Comparison of ENCODE assay signal across 11 mouse cellular contexts in the genomic region with DNA sequence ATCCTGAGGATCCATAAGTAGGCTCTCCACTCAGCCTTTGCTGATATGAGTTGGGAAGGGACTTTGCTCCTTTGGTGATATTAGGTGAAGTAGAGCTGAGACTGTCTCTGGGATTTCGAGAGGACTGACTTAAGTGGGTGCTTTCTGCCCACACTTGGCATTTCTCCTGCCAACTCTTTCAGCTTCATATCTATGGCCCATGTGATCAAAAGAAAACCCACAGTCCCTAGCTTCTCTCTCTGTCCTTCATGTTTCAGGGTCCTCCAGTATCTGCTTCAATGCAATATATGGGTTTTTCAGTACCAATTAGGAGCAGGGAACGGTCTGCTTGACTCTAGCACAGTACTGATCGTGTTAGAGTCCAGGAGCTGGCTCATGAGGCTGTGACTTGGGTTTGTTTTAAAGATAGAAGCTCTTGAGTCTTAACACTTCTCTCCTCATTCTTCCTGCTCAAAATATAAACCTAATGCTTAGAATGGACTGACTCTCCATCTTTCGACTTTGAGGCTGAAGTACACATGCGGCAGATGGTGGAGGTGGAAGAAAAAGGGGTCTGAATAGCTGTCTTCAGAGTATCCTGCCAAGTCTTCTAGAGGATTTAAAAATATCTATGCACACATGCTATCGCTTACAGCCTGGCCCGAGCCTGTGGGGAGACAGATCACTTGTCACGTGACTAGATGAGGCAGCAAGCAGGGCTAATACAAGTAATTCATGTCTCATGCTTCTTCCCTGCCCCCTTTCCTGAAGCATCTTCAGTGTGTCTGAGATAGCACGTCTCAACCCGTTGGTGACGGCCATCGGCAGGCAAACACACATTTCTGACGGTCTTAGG.
DNase-seq lines count a peak whose midpoint lies in the region; ATAC-seq lines count a peak whose summit lies in the region.
"Had no signal": no experiment of that assay in that cellular context is flagged by ENCODE, and none has a peak within 500 bp of the region (broad histone marks: within the 10 kb centered on the region; RNA-seq: fewer than 3 reads in every experiment).

No protein-coding gene starts in this region.

- H3K36me3 ChIP-seq in heart, embryonic 11.5 days (ENCODE audit: control insufficient read depth, insufficient read depth, low read length) = no peaks in the 10 kb centered on the region
- no peaks in the 10 kb centered on the region for H3K36me3 ChIP-seq in kidney, embryonic 14.5 days (ENCODE audit: control insufficient read depth, insufficient read depth, low read length)
- H3K36me3 ChIP-seq in neural tube, embryonic 15.5 days = no peaks in the 10 kb centered on the region
- H3K36me3 ChIP-seq: hindbrain, embryonic 12.5 days; lung, embryonic 15.5 days had no signal

- no peak overlapping the region for H3K4me2 ChIP-seq in heart, embryonic 11.5 days
- no peak overlapping the region for H3K4me2 ChIP-seq in kidney, embryonic 14.5 days (replicated peaks; ENCODE audit: low read depth, low read length)
- H3K4me2 ChIP-seq in neural tube, embryonic 15.5 days = no peak overlapping the region
- H3K4me2 ChIP-seq: hindbrain, embryonic 12.5 days; lung, embryonic 15.5 days had no signal

- no peak overlapping the region for H3K27ac ChIP-seq in heart, embryonic 11.5 days (ENCODE audit: low read depth, low read length)
- H3K27ac ChIP-seq in kidney, embryonic 14.5 days (ENCODE audit: low read depth, low read length) = no peak overlapping the region
- H3K27ac ChIP-seq in neural tube, embryonic 15.5 days (replicated peaks) = no peak overlapping the region
- H3K27ac ChIP-seq: hindbrain, embryonic 12.5 days; lung, embryonic 15.5 days had no signal

- DNase-seq in heart, adult 11 months = peak; percentile 85
- DNase-seq in lung, postnatal 10 days = peak; percentile 4
- DNase-seq in lung, postnatal 25 days (ENCODE audit: low spot score) = no peak
- peak; percentile 19 to 48 for DNase-seq in left cerebral cortex, adult 9 months (ENCODE audit: low spot score in 2 of 2)
- no peak for DNase-seq in ovary, postnatal 10 days (ENCODE audit: low spot score)
- DNase-seq: kidney, adult 9 months had no signal

- 70% methylated on average over 13 of the region's 13 CpGs for WGBS in heart, embryonic 11.5 days (ENCODE audit: insufficient replicate concordance)
- WGBS in kidney, embryonic 14.5 days = 86% methylated on average over 13 of the region's 13 CpGs
- 89% methylated on average over 13 of the region's 13 CpGs for WGBS in neural tube, embryonic 15.5 days

- H3K9ac ChIP-seq in heart, embryonic 11.5 days (ENCODE audit: low read depth, low read length) = no peak overlapping the region
- H3K9ac ChIP-seq in kidney, embryonic 14.5 days (ENCODE audit: low read depth, low read length) = no peak overlapping the region
- H3K9ac ChIP-seq in neural tube, embryonic 15.5 days (replicated peaks) = no peak overlapping the region
- H3K9ac ChIP-seq: hindbrain, embryonic 12.5 days; lung, embryonic 15.5 days had no signal

- H3K27me3 ChIP-seq in heart, embryonic 11.5 days (ENCODE audit: control insufficient read depth, insufficient read depth, low read length) = no peaks in the 10 kb centered on the region
- H3K27me3 ChIP-seq in kidney, embryonic 14.5 days (ENCODE audit: control insufficient read depth, insufficient read depth, low read length) = no peaks in the 10 kb centered on the region
- H3K27me3 ChIP-seq in neural tube, embryonic 15.5 days (replicated peaks) = no peaks in the 10 kb centered on the region
- H3K27me3 ChIP-seq: hindbrain, embryonic 12.5 days; lung, embryonic 15.5 days had no signal

- ATAC-seq in heart, embryonic 11.5 days (replicated peaks; ENCODE audit: insufficient number of reproducible peaks, low FRiP score, low TSS enrichment) = no peak
- ATAC-seq in kidney, embryonic 14.5 days (ENCODE audit: low FRiP score, low TSS enrichment) = no peak
- ATAC-seq in neural tube, embryonic 15.5 days (ENCODE audit: low FRiP score) = no peak

- no peaks in the 10 kb centered on the region for H3K4me1 ChIP-seq in heart, embryonic 11.5 days (ENCODE audit: control insufficient read depth, insufficient read depth, low read length)
- no peaks in the 10 kb centered on the region for H3K4me1 ChIP-seq in kidney, embryonic 14.5 days (ENCODE audit: control insufficient read depth, insufficient read depth, low read length)
- H3K4me1 ChIP-seq in neural tube, embryonic 15.5 days = no peaks in the 10 kb centered on the region
- H3K4me1 ChIP-seq: hindbrain, embryonic 12.5 days had no signal

- no peaks in the 10 kb centered on the region for H3K9me3 ChIP-seq in heart, embryonic 11.5 days (replicated peaks; ENCODE audit: control insufficient read depth, low read length)
- H3K9me3 ChIP-seq in kidney, embryonic 14.5 days (ENCODE audit: control insufficient read depth, low read length) = no peaks in the 10 kb centered on the region
- H3K9me3 ChIP-seq in neural tube, embryonic 15.5 days (replicated peaks) = no peaks in the 10 kb centered on the region
- H3K9me3 ChIP-seq: hindbrain, embryonic 12.5 days; lung, embryonic 15.5 days had no signal

- no peak overlapping the region for H3K4me3 ChIP-seq in heart, embryonic 11.5 days (ENCODE audit: low read depth, low read length)
- H3K4me3 ChIP-seq in kidney, embryonic 14.5 days (ENCODE audit: low read length) = no peak overlapping the region
- H3K4me3 ChIP-seq in neural tube, embryonic 15.5 days (replicated peaks) = no peak overlapping the region
- H3K4me3 ChIP-seq: hindbrain, embryonic 12.5 days; lung, embryonic 15.5 days had no signal

Comparison
In these comparisons a context has a peak if more than half of its experiments do, and no peak if none do; other contexts are left out.
1. DNase-seq: peak in heart, adult 11 months (single experiment), lung, postnatal 10 days (single experiment) and left cerebral cortex, adult 9 months (2 of 2); none in lung, postnatal 25 days (single experiment) and ovary, postnatal 10 days (single experiment).